17 mouse cellular contexts compared by ENCODE assay signal in genomic region chr7:109929628-109930027, GRCm38 (mm10). TPM values are rescaled to one million over a fixed set of nuclear protein-coding genes. Genes with fewer than 3 reads are reported as not detected.
DNase-seq lines count a peak whose midpoint lies in the region; ATAC-seq and TF ChIP-seq lines count a peak whose summit lies in the region.
"Had no signal": no experiment of that assay in that cellular context is flagged by ENCODE, and none has a peak within 500 bp of the region (broad histone marks: within the 10 kb centered on the region; RNA-seq: fewer than 3 reads in every experiment).

No protein-coding gene starts in this region.

- H3K4me3 ChIP-seq in heart, postnatal 0 days (ENCODE audit: low read depth, low read length): no peak overlapping the region
- H3K4me3 ChIP-seq in heart, embryonic 11.5 days (ENCODE audit: low read depth, low read length): no peak overlapping the region
- H3K4me3 ChIP-seq in lung, adult 2 months (replicated peaks; ENCODE audit: extremely low read depth, low read depth, low read length): no peak overlapping the region
- H3K4me3 ChIP-seq: forebrain, embryonic 12.5 days; heart, embryonic 10.5 days; limb, embryonic 15.5 days; megakaryocyte, embryonic 14.5 days; myocyte had no signal

- H3K4me1 ChIP-seq in heart, postnatal 0 days (ENCODE audit: control insufficient read depth, insufficient read depth): no peaks in the 10 kb centered on the region
- H3K4me1 ChIP-seq in heart, embryonic 11.5 days (ENCODE audit: control insufficient read depth, insufficient read depth, low read length): no peaks in the 10 kb centered on the region; the same call in 1 of the 2 replicates
- H3K4me1 ChIP-seq in lung, adult 2 months (ENCODE audit: control insufficient read depth, insufficient read depth, low read length): peaks cover 3% of the 10 kb centered on the region; the same call in 1 of the 2 replicates
- H3K4me1 ChIP-seq: limb, embryonic 15.5 days had no signal

- H3K27ac ChIP-seq in heart, postnatal 0 days (ENCODE audit: low read depth): no peak overlapping the region
- H3K27ac ChIP-seq in heart, embryonic 11.5 days (ENCODE audit: low read depth, low read length): no peak overlapping the region
- H3K27ac ChIP-seq: forebrain, embryonic 12.5 days; heart, embryonic 10.5 days; limb, embryonic 15.5 days had no signal

- no peak for ATAC-seq in heart, postnatal 0 days (ENCODE audit: insufficient read depth, low read depth)
- ATAC-seq in heart, embryonic 11.5 days (replicated peaks; ENCODE audit: insufficient number of reproducible peaks, low FRiP score, low TSS enrichment): no peak
- ATAC-seq in megakaryocyte-erythroid progenitor cell, adult 5-6 weeks (replicated peaks; ENCODE audit: low FRiP score, low TSS enrichment, poor library complexity, severe bottlenecking): 0 out of 2 replicates have a peak, but pooled peaks have one; percentile 50
- ATAC-seq in granulocyte monocyte progenitor cell, adult 5-6 weeks (replicated peaks; ENCODE audit: poor library complexity, severe bottlenecking): no peak
- ATAC-seq: inflammation-experienced regulatory T-cells, adult 6 months had no signal

- no peaks in the 10 kb centered on the region for H3K9me3 ChIP-seq in heart, postnatal 0 days (replicated peaks; ENCODE audit: control insufficient read depth, low read length)
- no peaks in the 10 kb centered on the region for H3K9me3 ChIP-seq in heart, embryonic 11.5 days (replicated peaks; ENCODE audit: control insufficient read depth, low read length)
- H3K9me3 ChIP-seq: forebrain, embryonic 12.5 days; heart, embryonic 10.5 days; limb, embryonic 15.5 days; megakaryocyte, embryonic 14.5 days had no signal

- no peak for TF ChIP-seq POLR2A in lung, adult 2 months (IDR thresholded peaks at IDR 0.05; ENCODE audit: borderline replicate concordance, extremely low read depth, low read depth, low read length)

- no peak overlapping the region for H3K9ac ChIP-seq in heart, postnatal 0 days (replicated peaks; ENCODE audit: low read depth, low read length)
- no peak overlapping the region for H3K9ac ChIP-seq in heart, embryonic 11.5 days (ENCODE audit: low read depth, low read length)
- H3K9ac ChIP-seq: forebrain, embryonic 12.5 days; limb, embryonic 15.5 days had no signal

- no peak overlapping the region for H3K4me2 ChIP-seq in heart, postnatal 0 days (ENCODE audit: low read depth, low read length)
- no peak overlapping the region for H3K4me2 ChIP-seq in heart, embryonic 11.5 days
- H3K4me2 ChIP-seq: forebrain, embryonic 12.5 days; limb, embryonic 15.5 days had no signal

- H3K27me3 ChIP-seq in heart, postnatal 0 days (ENCODE audit: control insufficient read depth, insufficient read depth, low read length): no peaks in the 10 kb centered on the region
- no peaks in the 10 kb centered on the region for H3K27me3 ChIP-seq in heart, embryonic 11.5 days (ENCODE audit: control insufficient read depth, insufficient read depth, low read length)
- H3K27me3 ChIP-seq: forebrain, embryonic 12.5 days; limb, embryonic 15.5 days; megakaryocyte, embryonic 14.5 days had no signal

- TF ChIP-seq EP300 in heart, postnatal 0 days (IDR thresholded peaks at IDR 0.05; ENCODE audit: low read depth): no peak

- DNase-seq in heart, postnatal 0 days (ENCODE audit: low spot score): peak; percentile 15
- no peak for DNase-seq in lung, adult 2 months
- DNase-seq in lung, postnatal 25 days (ENCODE audit: low spot score): no peak
- DNase-seq in NIH3T3 (ENCODE audit: low read depth): peak; percentile 28
- no peak for DNase-seq in embryo, embryonic 9.5 days (ENCODE audit: extremely low spot score)
- DNase-seq: adrenal gland, postnatal 10 days; heart, postnatal 4 days; thymus, adult 2 months had no signal

- H3K36me3 ChIP-seq in heart, postnatal 0 days (replicated peaks; ENCODE audit: control insufficient read depth, insufficient read depth, low read length): peaks cover 51% of the 10 kb centered on the region
- peaks cover 12% of the 10 kb centered on the region for H3K36me3 ChIP-seq in heart, embryonic 11.5 days (ENCODE audit: control insufficient read depth, insufficient read depth, low read length)

- TF ChIP-seq CTCF in heart, postnatal 0 days (IDR thresholded peaks at IDR 0.05; ENCODE audit: low read depth): peak; percentile 49
- TF ChIP-seq CTCF in lung, adult 2 months (IDR thresholded peaks at IDR 0.05; ENCODE audit: insufficient read depth, low read length): peak; percentile 49; the same call in 1 of the 2 replicates

RNA-seq across cellular contexts. Expression of gene Dennd5a, which starts 30.6 kb away (rescaled TPM):
- 171 and 205 TPM in 2 replicates for total RNA-seq in heart, postnatal 0 days (2014; rRNA removed; ENCODE audit: low replicate concordance)
- 31.1 and 34.6 TPM in 2 replicates for polyA plus RNA-seq in heart, postnatal 0 days (2015; fragmentation: Nextera tagmentation; extraction: Ambion mirVana)
- 45.8 and 50.6 TPM in 2 replicates for polyA plus RNA-seq in heart, embryonic 11.5 days (2014; fragmentation: Nextera tagmentation; extraction: Ambion mirVana)
- polyA plus RNA-seq in lung, adult 2 months (2012; rRNA removed): 122 and 134 TPM in 2 replicates
- total RNA-seq in megakaryocyte-erythroid progenitor cell, adult 5-6 weeks (2014; fragmentation: Nextera tagmentation): 46.2 and 48.5 TPM in 2 replicates
- total RNA-seq in megakaryocyte-erythroid progenitor cell, adult 5-6 weeks (2017): 41.6 and 54.4 TPM in 2 replicates
- 79.8 and 85.7 TPM in 2 replicates for total RNA-seq in granulocyte monocyte progenitor cell, adult 5-6 weeks (2014; fragmentation: Nextera tagmentation)
- 52.4 and 56.1 TPM in 2 replicates for total RNA-seq in granulocyte monocyte progenitor cell, adult 5-6 weeks (2017)

RNA-seq across cellular contexts. Expression of gene Tmem41b, which starts 57.1 kb away (rescaled TPM):
- 66.4 and 93.7 TPM in 2 replicates for total RNA-seq in heart, postnatal 0 days (2014; rRNA removed; ENCODE audit: low replicate concordance)
- polyA plus RNA-seq in heart, postnatal 0 days (2015; fragmentation: Nextera tagmentation; extraction: Ambion mirVana): 63.7 and 64.8 TPM in 2 replicates
- 56.5 and 67.3 TPM in 2 replicates for polyA plus RNA-seq in heart, embryonic 11.5 days (2014; fragmentation: Nextera tagmentation; extraction: Ambion mirVana)
- polyA plus RNA-seq in lung, adult 2 months (2012; rRNA removed): 23.8 and 26.8 TPM in 2 replicates
- total RNA-seq in megakaryocyte-erythroid progenitor cell, adult 5-6 weeks (2014; fragmentation: Nextera tagmentation): 42.8 and 47.7 TPM in 2 replicates
- total RNA-seq in megakaryocyte-erythroid progenitor cell, adult 5-6 weeks (2017): 42.9 and 59.7 TPM in 2 replicates
- total RNA-seq in granulocyte monocyte progenitor cell, adult 5-6 weeks (2014; fragmentation: Nextera tagmentation): 18.8 and 30.2 TPM in 2 replicates
- total RNA-seq in granulocyte monocyte progenitor cell, adult 5-6 weeks (2017): 21.6 and 40.5 TPM in 2 replicates

Comparison
In these comparisons a context has a peak if more than half of its experiments do, and no peak if none do; other contexts are left out.
1. DNase-seq: peak in heart, postnatal 0 days (single experiment) and NIH3T3 (single experiment); none in lung, adult 2 months (single experiment), lung, postnatal 25 days (single experiment) and embryo, embryonic 9.5 days (single experiment).